Mouse (Mus musculus): Measurements from ENCODE around the gene Def8.
"Not testable (repeated sequence)": the region's sequence is repeated elsewhere in the genome, so short reads cannot be mapped to it uniquely, and the experiment has no call there.

Gene Def8

GRCm38 (mm10) chr8:123441788-123442187 is 18.5 kb downstream of the Def8 start:
- no peak for DNase-seq

- DNase-seq = no peak
Observed at GRCm38 (mm10) chr8:123442351-123442750, 19.0 kb downstream of the Def8 start.

GRCm38 (mm10) chr8:123442871-123443575 is 19.7 kb downstream of the Def8 start:
- peak; percentile 80 to 97 for DNase-seq

GRCm38 (mm10) chr8:123443576-123443921 is 20.2 kb downstream of the Def8 start:
- no peak for DNase-seq

- no peak for DNase-seq
Observed at GRCm38 (mm10) chr8:123444131-123444530, 20.8 kb downstream of the Def8 start.

GRCm38 (mm10) chr8:123445981-123446380 is 22.7 kb downstream of the Def8 start:
- no peak for DNase-seq

- no peak for DNase-seq
Observed at GRCm38 (mm10) chr8:123446799-123447198, 23.5 kb downstream of the Def8 start.

- DNase-seq = no peak
Observed at GRCm38 (mm10) chr8:123450783-123451182, 27.5 kb downstream of the Def8 start.

- DNase-seq = not testable (repeated sequence)
Observed at GRCm38 (mm10) chr8:123451747-123452146, 28.4 kb downstream of the Def8 start.

GRCm38 (mm10) chr8:123452149-123452548 is 28.8 kb downstream of the Def8 start:
- no peak for DNase-seq

- no peak for DNase-seq
Observed at GRCm38 (mm10) chr8:123453291-123453690, 30.0 kb downstream of the Def8 start.

- no peak for DNase-seq
Observed at GRCm38 (mm10) chr8:123453951-123454350, 30.6 kb downstream of the Def8 start.

GRCm38 (mm10) chr8:123454559-123454958 is 31.2 kb downstream of the Def8 start:
- no peak for DNase-seq

GRCm38 (mm10) chr8:123463651-123464050 is 40.3 kb downstream of the Def8 start:
- DNase-seq = no peak

- DNase-seq = no peak
Observed at GRCm38 (mm10) chr8:123467476-123467875, 44.1 kb downstream of the Def8 start.

GRCm38 (mm10) chr8:123472991-123473390 is 49.7 kb downstream of the Def8 start:
- not testable (repeated sequence) for DNase-seq

- DNase-seq = not testable (repeated sequence)
Observed at GRCm38 (mm10) chr8:123474549-123474948, 51.2 kb downstream of the Def8 start.

- DNase-seq = no peak
Observed at GRCm38 (mm10) chr8:123476911-123477736, 53.8 kb downstream of the Def8 start.

- DNase-seq = peak; percentile 88 to 96
Observed at GRCm38 (mm10) chr8:123477737-123478258, 54.5 kb downstream of the Def8 start, which contains the start of gene Afg3l1. TSS of gene Afg3l1 (plus strand) at chr8:123477903.

GRCm38 (mm10) chr8:123478456-123479218 is 55.3 kb downstream of the Def8 start:
- peak in 1 of 2 experiments; percentile 10 for DNase-seq

GRCm38 (mm10) chr8:123482627-123483026 is 59.3 kb downstream of the Def8 start:
- no peak for DNase-seq

GRCm38 (mm10) chr8:123491280-123492075 is 68.2 kb downstream of the Def8 start:
- no peak for DNase-seq
